Mouse (Mus musculus): ENCODE data around the gene Jph3.

GRCm38 (mm10) chr8:121821770-121822169 lies 92.3 kb downstream of the Jph3 start:
- no peak for TF ChIP-seq MEF2A (IDR thresholded peaks at IDR 0.05; ENCODE audit: extremely low read depth, insufficient replicate concordance, low read depth, low read length, poor library complexity, severe bottlenecking)
- no peak for TF ChIP-seq CTCF (IDR thresholded peaks at IDR 0.05 in 2 of 3, conservative IDR thresholded peaks at IDR 0.05 in 1 of 3; ENCODE audit: control insufficient read depth in 1 of 3, insufficient read depth in 1 of 3, low read depth in 2 of 3, low read length in 3 of 3, poor library complexity in 1 of 3, severe bottlenecking in 1 of 3)
- no peak for TF ChIP-seq MAZ (IDR thresholded peaks at IDR 0.05; ENCODE audit: low read depth, low read length)
- TF ChIP-seq MAX (IDR thresholded peaks at IDR 0.05; ENCODE audit: low read length), result no peak
- TF ChIP-seq JUND (IDR thresholded peaks at IDR 0.05; ENCODE audit: low read depth, low read length), result no peak
- no peak for TF ChIP-seq ZKSCAN1 (IDR thresholded peaks at IDR 0.05; ENCODE audit: low read depth, low read length)
- TF ChIP-seq EP300 (IDR thresholded peaks at IDR 0.05; ENCODE audit: low read depth in 1 of 2, low read length in 2 of 2), result no peak
- TF ChIP-seq GABPA (IDR thresholded peaks at IDR 0.05; ENCODE audit: low read depth, low read length), result no peak
- no peak for TF ChIP-seq ZNF384 (IDR thresholded peaks at IDR 0.05; ENCODE audit: low read depth, low read length)
- TF ChIP-seq ELF1 (IDR thresholded peaks at IDR 0.05; ENCODE audit: low read depth, low read length), result no peak
- TF ChIP-seq POLR2A (IDR thresholded peaks at IDR 0.05; ENCODE audit: control insufficient read depth in 1 of 2, insufficient read depth in 1 of 2, low read depth in 1 of 2, low read length in 2 of 2, poor library complexity in 1 of 2), result no peak
